Mouse (Mus musculus) layer of hippocampus, postnatal 14 days (tissue): ENCODE measurements around the gene Fkbpl. TPM values are rescaled to one million over a fixed set of nuclear protein-coding genes. Genes with fewer than 3 reads are reported as not detected.

Source experiments
- DNase-seq, 2 experiments: peaks; one replicate each; pipeline ENCODE4 v3.0.0; 2021 to 2022; ENCODE audit warnings: low spot score in 2 of 2, mixed read lengths in 1 of 2
- total RNA-seq, 2 experiments: library from RNA; stranded (reverse); gene quantifications; 2 replicates each; pipeline ENCODE4 v1.2.3; 2021

Fkbpl gene
- total RNA-seq, 2 experiments from 2014 or later: 16.0 to 17.1 TPM

GRCm38 (mm10) chr17:34661121-34661591 lies 16.6 kb downstream of the Fkbpl start:
- no peak for DNase-seq

- no peak for DNase-seq
Measured at GRCm38 (mm10) chr17:34662468-34662867, 17.9 kb downstream of the Fkbpl start.

GRCm38 (mm10) chr17:34662978-34663377 lies 18.4 kb downstream of the Fkbpl start:
- no peak for DNase-seq

GRCm38 (mm10) chr17:34663558-34663957 lies 19.0 kb downstream of the Fkbpl start:
- no peak for DNase-seq

GRCm38 (mm10) chr17:34664472-34664871 lies 19.9 kb downstream of the Fkbpl start:
- DNase-seq: no peak

GRCm38 (mm10) chr17:34670235-34670634 lies 25.7 kb downstream of the Fkbpl start, which contains the start of gene Tnxb:
Gene Tnxb (plus strand): TSS chr17:34670535.
- DNase-seq: no peak

- DNase-seq: no peak
Measured at GRCm38 (mm10) chr17:34671151-34672066, 26.8 kb downstream of the Fkbpl start.

GRCm38 (mm10) chr17:34672246-34672792 lies 27.8 kb downstream of the Fkbpl start:
- no peak for DNase-seq

- no peak for DNase-seq
Measured at GRCm38 (mm10) chr17:34673139-34673538, 28.6 kb downstream of the Fkbpl start.

- no peak for DNase-seq
Measured at GRCm38 (mm10) chr17:34674524-34675204, 30.1 kb downstream of the Fkbpl start.

GRCm38 (mm10) chr17:34675205-34676092 lies 30.9 kb downstream of the Fkbpl start:
- DNase-seq: no peak

- no peak for DNase-seq
Measured at GRCm38 (mm10) chr17:34676093-34676460, 31.5 kb downstream of the Fkbpl start.

GRCm38 (mm10) chr17:34676671-34677070 lies 32.1 kb downstream of the Fkbpl start:
- no peak for DNase-seq

GRCm38 (mm10) chr17:34680191-34680590 lies 35.6 kb downstream of the Fkbpl start:
- DNase-seq: no peak

- DNase-seq: no peak
Measured at GRCm38 (mm10) chr17:34680621-34681020, 36.1 kb downstream of the Fkbpl start.

GRCm38 (mm10) chr17:34681132-34681571 lies 36.6 kb downstream of the Fkbpl start:
- DNase-seq: no peak

- DNase-seq: no peak
Measured at GRCm38 (mm10) chr17:34681881-34682536, 37.4 kb downstream of the Fkbpl start.

GRCm38 (mm10) chr17:34683179-34683578 lies 38.6 kb downstream of the Fkbpl start:
- no peak for DNase-seq

GRCm38 (mm10) chr17:34683686-34684220 lies 39.2 kb downstream of the Fkbpl start:
- no peak for DNase-seq
